8 mouse cellular contexts compared by ENCODE assay signal in the genomic region with DNA sequence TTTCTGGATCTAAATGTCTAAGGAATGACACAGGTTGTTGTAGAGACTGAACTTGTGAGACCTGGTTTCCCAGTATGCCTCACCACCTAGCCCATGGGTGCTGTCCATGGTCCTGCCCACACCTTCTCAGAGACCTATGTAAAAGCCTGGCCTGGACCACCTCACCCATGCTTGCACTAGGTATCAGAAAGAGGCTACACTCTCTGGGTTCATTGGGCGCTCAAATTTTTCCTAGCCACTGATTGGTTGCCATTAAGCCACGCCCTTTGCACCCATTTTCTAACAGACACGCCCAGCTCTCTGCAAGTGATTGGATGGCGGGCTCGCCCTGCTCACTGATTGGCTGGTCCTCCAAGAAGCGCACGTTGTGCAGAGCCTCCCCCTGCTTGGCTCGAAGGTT. TPM values are rescaled to one million over a fixed set of nuclear protein-coding genes. Genes with fewer than 3 reads are reported as not detected.
DNase-seq lines count a peak whose midpoint lies in the region; TF ChIP-seq lines count a peak whose summit lies in the region.

No protein-coding gene starts in this region.

- WGBS in heart, adult 2 months, result 71% methylated on average over 8 of the region's 8 CpGs

- H3K9ac ChIP-seq in heart, adult 2 months (ENCODE audit: low read depth, low read length), result no peak overlapping the region

- H3K27ac ChIP-seq in heart, adult 2 months, result no peak overlapping the region

- DNase-seq in adrenal gland, adult (ENCODE audit: inconsistent age in 2 of 2, low spot score in 1 of 2), result peak; percentile 20 to 64
- no peak for DNase-seq in adrenal gland, adult 8-10 months
- peak; percentile 40 for DNase-seq in urinary bladder, postnatal 25 days (ENCODE audit: low spot score)
- DNase-seq in urinary bladder, adult 18-20 months (ENCODE audit: low spot score in 2 of 2), result no peak
- DNase-seq in lung, postnatal 10 days, result peak; percentile 53
- DNase-seq in thymus, postnatal 4 days, result peak; percentile 85
- no peak for DNase-seq in urinary bladder, postnatal 4 days (ENCODE audit: low spot score in 2 of 2)
- DNase-seq in heart, adult 2 months, result no peak

- H3K4me1 ChIP-seq in heart, adult 2 months (ENCODE audit: control insufficient read depth, insufficient read depth, low read length), result peaks cover 5% of the 10 kb centered on the region

- H3K27me3 ChIP-seq in heart, adult 2 months (ENCODE audit: control insufficient read depth, insufficient read depth, low read length), result no peaks in the 10 kb centered on the region

- TF ChIP-seq EP300 in heart, adult 2 months (IDR thresholded peaks at IDR 0.05; ENCODE audit: insufficient read depth, low read depth, low read length), result no peak

- no peak overlapping the region for H3K4me3 ChIP-seq in heart, adult 2 months

- intact Hi-C loops in heart, adult 2 months (cut with DNase I), result no loop called here

- H3K79me2 ChIP-seq in heart, adult 2 months (replicated peaks; ENCODE audit: control insufficient read depth, insufficient read depth, low read length), result no peaks in the 10 kb centered on the region

- no peak for TF ChIP-seq POLR2A in heart, adult 2 months (IDR thresholded peaks at IDR 0.05; ENCODE audit: insufficient read depth, low read depth, low read length)

- no peak for TF ChIP-seq CTCF in heart, adult 2 months (IDR thresholded peaks at IDR 0.05)

- no peaks in the 10 kb centered on the region for H3K36me3 ChIP-seq in heart, adult 2 months (ENCODE audit: control insufficient read depth, insufficient read depth, low read length)

RNA-seq across cellular contexts. Expression of gene Ano8, which starts 1.8 kb away (rescaled TPM):
- total RNA-seq in adrenal gland, adult 8-10 months (2022), result 10 to 100 TPM; 13.5 to 24.7 (median 20.6) TPM
- 10 to 100 TPM; 15.6 to 16.3 TPM for total RNA-seq in heart, adult 2 months (2021)
- 15.3 and 18.4 TPM in 2 replicates for polyA plus RNA-seq in heart, adult 2 months (2012; rRNA removed)

RNA-seq across cellular contexts. Expression of gene Gtpbp3, which starts 4.0 kb away (rescaled TPM):
- 10 to 100 TPM; 23.1 to 32.0 (median 29.0) TPM for total RNA-seq in adrenal gland, adult 8-10 months (2022)
- total RNA-seq in heart, adult 2 months (2021), result 10 to 100 TPM; 16.6 to 20.5 TPM
- 18.4 and 19.8 TPM in 2 replicates for polyA plus RNA-seq in heart, adult 2 months (2012; rRNA removed)

RNA-seq across cellular contexts. Expression of gene Dda1, which starts 14.9 kb away (rescaled TPM):
- total RNA-seq in adrenal gland, adult 8-10 months (2022), result 10 to 100 TPM; 51.7 to 65.2 (median 57.9) TPM
- total RNA-seq in heart, adult 2 months (2021), result 10 to 100 TPM; 30.4 to 31.8 TPM
- 51.8 and 51.9 TPM in 2 replicates for polyA plus RNA-seq in heart, adult 2 months (2012; rRNA removed)

RNA-seq across cellular contexts. Expression of gene Mrpl34, which starts 19.2 kb away (rescaled TPM):
- 100 to 1,000 TPM in 1 of 4 experiments, 10 to 100 TPM in 3; 64.7 to 108 (median 88.7) TPM for total RNA-seq in adrenal gland, adult 8-10 months (2022)
- 100 to 1,000 TPM; 120 to 128 TPM for total RNA-seq in heart, adult 2 months (2021)
- polyA plus RNA-seq in heart, adult 2 months (2012; rRNA removed), result 81.7 and 153 TPM in 2 replicates

RNA-seq across cellular contexts. Expression of gene Abhd8, which starts 20.5 kb away (rescaled TPM):
- 10 to 100 TPM; 85.3 to 96.2 (median 92.1) TPM for total RNA-seq in adrenal gland, adult 8-10 months (2022)
- total RNA-seq in heart, adult 2 months (2021), result 10 to 100 TPM; 25.8 to 26.5 TPM
- polyA plus RNA-seq in heart, adult 2 months (2012; rRNA removed), result 30.4 and 38.3 TPM in 2 replicates

Comparison
In these comparisons a context has a peak if more than half of its experiments do, and no peak if none do; other contexts are left out.
1. DNase-seq: peak in adrenal gland, adult (2 of 2), urinary bladder, postnatal 25 days (single experiment), lung, postnatal 10 days (single experiment) and thymus, postnatal 4 days (single experiment); none in adrenal gland, adult 8-10 months (single experiment), urinary bladder, adult 18-20 months (0 of 2), urinary bladder, postnatal 4 days (0 of 2) and heart, adult 2 months (0 of 2).